17 mouse cellular contexts compared by ENCODE assay signal in the genomic region with DNA sequence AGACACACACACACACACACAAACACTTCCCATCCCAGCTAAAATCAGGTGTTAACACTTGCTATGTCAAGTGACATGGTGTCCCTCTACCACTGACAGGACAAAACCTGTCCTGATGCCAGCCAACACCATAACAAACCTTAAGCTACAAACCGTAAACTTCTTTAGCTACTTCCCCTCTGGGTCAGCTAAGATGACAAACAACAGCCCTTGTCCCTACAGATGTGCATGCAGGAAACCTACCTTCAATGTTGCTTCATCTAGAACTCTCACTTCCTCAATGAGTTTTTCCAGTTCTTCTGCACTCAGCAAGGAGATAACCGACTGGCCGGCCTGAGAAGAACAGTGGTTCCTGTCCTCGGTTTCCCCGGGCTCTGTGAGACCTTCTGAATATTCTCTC. TPM values are rescaled to one million over a fixed set of nuclear protein-coding genes. Genes with fewer than 3 reads are reported as not detected.
DNase-seq lines count a peak whose midpoint lies in the region; ATAC-seq and TF ChIP-seq lines count a peak whose summit lies in the region.
"Had no signal": no experiment of that assay in that cellular context is flagged by ENCODE, and none has a peak within 500 bp of the region (broad histone marks: within the 10 kb centered on the region; RNA-seq: fewer than 3 reads in every experiment).

No protein-coding gene starts in this region.

- peaks cover 25% of the 10 kb centered on the region for H3K36me3 ChIP-seq in liver, postnatal 0 days (replicated peaks; ENCODE audit: insufficient read depth, low read length)
- H3K36me3 ChIP-seq in splenic B cell, adult 2 months (ENCODE audit: control insufficient read depth, insufficient read depth, low read length, poor library complexity, severe bottlenecking): peaks cover 33% of the 10 kb centered on the region
- no peaks in the 10 kb centered on the region for H3K36me3 ChIP-seq in forebrain, postnatal 0 days (ENCODE audit: insufficient read depth)
- H3K36me3 ChIP-seq: embryonic facial prominence, embryonic 13.5 days; hindbrain, embryonic 12.5 days; midbrain, embryonic 10.5 days; neural tube, embryonic 13.5 days had no signal

- no peak for TF ChIP-seq POLR2A in bone marrow, adult 2 months (IDR thresholded peaks at IDR 0.05; ENCODE audit: borderline replicate concordance, control insufficient read depth, low read depth, low read length)

- no peak for TF ChIP-seq CTCF in bone marrow, adult 2 months (IDR thresholded peaks at IDR 0.05; ENCODE audit: control insufficient read depth, insufficient read depth, low read length)
- no peak for TF ChIP-seq CTCF in liver, postnatal 0 days (IDR thresholded peaks at IDR 0.05; ENCODE audit: low read depth)
- TF ChIP-seq CTCF in forebrain, postnatal 0 days (IDR thresholded peaks at IDR 0.05; ENCODE audit: low read depth): no peak

- no peak for TF ChIP-seq EP300 in liver, postnatal 0 days (IDR thresholded peaks at IDR 0.05; ENCODE audit: low read depth)

- peak overlapping the region; percentile 89 for H3K27ac ChIP-seq in bone marrow, adult 2 months (ENCODE audit: control insufficient read depth, insufficient read depth, low read depth, low read length, poor library complexity)
- H3K27ac ChIP-seq in liver, postnatal 0 days (ENCODE audit: low read depth): peak overlapping the region; percentile 58
- H3K27ac ChIP-seq in forebrain, postnatal 0 days (ENCODE audit: low read depth, low read length): no peak overlapping the region
- H3K27ac ChIP-seq: embryonic facial prominence, embryonic 13.5 days; heart, adult 2 months; hindbrain, embryonic 12.5 days; limb, embryonic 15.5 days; midbrain, embryonic 10.5 days; neural tube, embryonic 13.5 days had no signal

- H3K4me3 ChIP-seq in bone marrow, adult 2 months (replicated peaks; ENCODE audit: control insufficient read depth, low read depth, low read length): peak overlapping the region; percentile 41
- 0 out of 2 replicates have a peak overlapping the region, but pooled peaks have one; percentile 13 for H3K4me3 ChIP-seq in liver, postnatal 0 days (ENCODE audit: low read depth, low read length)
- no peak overlapping the region for H3K4me3 ChIP-seq in forebrain, postnatal 0 days (ENCODE audit: low read depth, low read length)
- H3K4me3 ChIP-seq: embryonic facial prominence, embryonic 13.5 days; heart, adult 2 months; hindbrain, embryonic 12.5 days; limb, embryonic 15.5 days; midbrain, embryonic 10.5 days; neural tube, embryonic 13.5 days had no signal

- H3K27me3 ChIP-seq in liver, postnatal 0 days (ENCODE audit: insufficient read depth, low read length): no peaks in the 10 kb centered on the region
- H3K27me3 ChIP-seq in splenic B cell, adult 2 months (ENCODE audit: control insufficient read depth, insufficient read depth, low read length, poor library complexity, severe bottlenecking): no peaks in the 10 kb centered on the region
- no peaks in the 10 kb centered on the region for H3K27me3 ChIP-seq in forebrain, postnatal 0 days (ENCODE audit: insufficient read depth, low read length)
- H3K27me3 ChIP-seq: embryonic facial prominence, embryonic 13.5 days; hindbrain, embryonic 12.5 days; limb, embryonic 15.5 days; neural tube, embryonic 13.5 days had no signal

- peak; percentile 76 to 80 for DNase-seq in spleen, postnatal 36 days (ENCODE audit: low spot score in 2 of 2)
- no peak for DNase-seq in spleen, adult 12 weeks (ENCODE audit: low spot score)
- DNase-seq in liver, postnatal 0 days: no peak
- peak; percentile 79 for DNase-seq in splenic B cell, adult 2 months (ENCODE audit: low read depth, low spot score)
- no peak for DNase-seq in right cerebral cortex, adult 18-20 months
- no peak for DNase-seq in forebrain, postnatal 0 days
- DNase-seq: adrenal gland, adult 2 months; cerebellum, adult 18-20 months; heart, adult 2 months; kidney, postnatal 4 days had no signal

- no peaks in the 10 kb centered on the region for H3K9me3 ChIP-seq in liver, postnatal 0 days (ENCODE audit: low read length)
- no peaks in the 10 kb centered on the region for H3K9me3 ChIP-seq in forebrain, postnatal 0 days (ENCODE audit: low read length)
- H3K9me3 ChIP-seq: embryonic facial prominence, embryonic 13.5 days; hindbrain, embryonic 12.5 days; limb, embryonic 15.5 days; midbrain, embryonic 10.5 days; neural tube, embryonic 13.5 days had no signal

- peak overlapping the region; percentile 54 for H3K4me2 ChIP-seq in liver, postnatal 0 days (ENCODE audit: low read depth, low read length)
- H3K4me2 ChIP-seq in forebrain, postnatal 0 days (ENCODE audit: low read depth): no peak overlapping the region
- H3K4me2 ChIP-seq: embryonic facial prominence, embryonic 13.5 days; hindbrain, embryonic 12.5 days; limb, embryonic 15.5 days; neural tube, embryonic 13.5 days had no signal

- 3% methylated on average over 5 of the region's 5 CpGs for WGBS in bone marrow, adult 2 months
- 27% methylated on average over 5 of the region's 5 CpGs for WGBS in liver, postnatal 0 days (ENCODE audit: insufficient replicate concordance)
- WGBS in forebrain, postnatal 0 days: 92% methylated on average over 5 of the region's 5 CpGs

- H3K9ac ChIP-seq in liver, postnatal 0 days (replicated peaks): no peak overlapping the region
- H3K9ac ChIP-seq in forebrain, postnatal 0 days: no peak overlapping the region
- H3K9ac ChIP-seq: embryonic facial prominence, embryonic 13.5 days; hindbrain, embryonic 12.5 days; limb, embryonic 15.5 days; neural tube, embryonic 13.5 days had no signal

- peaks cover 20% of the 10 kb centered on the region for H3K4me1 ChIP-seq in bone marrow, adult 2 months (ENCODE audit: control insufficient read depth, insufficient read depth, low read length)
- peaks cover 33% of the 10 kb centered on the region for H3K4me1 ChIP-seq in liver, postnatal 0 days (ENCODE audit: insufficient read depth)
- no peaks in the 10 kb centered on the region for H3K4me1 ChIP-seq in forebrain, postnatal 0 days (ENCODE audit: insufficient read depth)
- H3K4me1 ChIP-seq: hindbrain, embryonic 12.5 days; limb, embryonic 15.5 days; midbrain, embryonic 10.5 days; neural tube, embryonic 13.5 days had no signal

- no peak for ATAC-seq in liver, postnatal 0 days
- no peak for ATAC-seq in forebrain, postnatal 0 days
- ATAC-seq: lung, postnatal 0 days had no signal

RNA-seq across cellular contexts. Expression of gene Stard5, which starts 18.9 kb away (rescaled TPM):
- polyA plus RNA-seq in bone marrow, adult 2 months (2011; ENCODE audit: insufficient read depth, insufficient read length, low replicate concordance, missing spikeins): 6.4 and 9.0 TPM in 2 replicates
- polyA plus RNA-seq in liver, postnatal 0 days (2015; fragmentation: Nextera tagmentation; extraction: Ambion mirVana): 61.4 and 63.2 TPM in 2 replicates
- 6.5 and 9.6 TPM in 2 replicates for total RNA-seq in forebrain, postnatal 0 days (2014; rRNA removed)
- 4.8 and 5.5 TPM in 2 replicates for polyA plus RNA-seq in forebrain, postnatal 0 days (2015; fragmentation: Nextera tagmentation; extraction: Ambion mirVana)

Comparison
In these comparisons a context has a peak if more than half of its experiments do, and no peak if none do; other contexts are left out.
1. DNase-seq: peak in spleen, postnatal 36 days (2 of 2) and splenic B cell, adult 2 months (single experiment); none in spleen, adult 12 weeks (single experiment), liver, postnatal 0 days (single experiment), right cerebral cortex, adult 18-20 months (single experiment) and forebrain, postnatal 0 days (single experiment).